Mouse (Mus musculus) layer of hippocampus, adult 2 months (tissue): ENCODE measurements at regions not wholly inside any gene's neighbourhood (a gene's known extent, or its start where the extent isn't known, plus 50 kb on each side); places are given as distances from the start of the nearest gene placed in this dataset.

Experiments
- DNase-seq, 2 experiments: peaks; one replicate each; pipeline ENCODE4 v3.0.0; 2022; ENCODE audit warnings: low spot score in 2 of 2
- H3K27ac ChIP-seq: fragments of 200-600 bp; 2 replicates; pipeline ENCODE4 v1.8.1; 2022
- H3K4me3 ChIP-seq: fragments of 200-600 bp; 2 replicates; pipeline ENCODE4 v1.8.1; 2022; ENCODE audit warnings: mild to moderate bottlenecking
- CTCF ChIP-seq: fragments of 200-600 bp; conservative IDR thresholded peaks from 2 replicates; pipeline ENCODE4 v1.8.1; 2022; ENCODE audit warnings: antibody characterized with exemption, mild to moderate bottlenecking, moderate library complexity

GRCm38 (mm10) chr14:25204091-25204490 lies 254.9 kb upstream of the Zmiz1 start:
- no peak for TF ChIP-seq CTCF
- no peak for DNase-seq
- no peak overlapping the region for H3K27ac ChIP-seq

GRCm38 (mm10) chr14:25206855-25207254 lies 252.1 kb upstream of the Zmiz1 start:
- Histone ChIP-seq H3K4me3 (no peak overlapping the region), H3K27ac (no peak overlapping the region)
- TF ChIP-seq CTCF = no peak
- no peak for DNase-seq

More at GRCm38 (mm10) chr14:25204091-25204490, 254.9 kb upstream of the Zmiz1 start:
- H3K4me3 ChIP-seq = no peak overlapping the region

DNA sequence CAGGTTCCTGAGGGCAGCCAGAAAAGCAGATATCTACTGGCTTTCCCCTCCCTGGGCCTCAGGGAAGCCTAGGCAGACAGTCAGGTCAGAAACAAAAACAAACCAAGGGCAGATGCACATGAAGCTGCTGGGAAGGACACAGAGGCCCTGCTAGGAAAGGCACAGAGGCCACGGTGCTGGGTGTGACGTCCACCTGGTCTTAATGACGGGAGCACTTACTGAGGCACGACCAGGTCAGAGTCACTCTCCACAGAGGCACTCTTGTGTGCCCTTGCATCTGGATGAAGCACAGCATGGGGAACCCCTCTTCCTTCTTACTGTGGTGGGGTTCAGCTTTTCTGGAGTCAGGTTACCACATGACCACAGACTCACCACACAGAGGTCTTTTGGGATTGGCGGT lies 251.6 kb upstream of the Zmiz1 start:
- Histone ChIP-seq H3K27ac (no peak overlapping the region), H3K4me3 (no peak overlapping the region)
- DNase-seq = no peak
- TF ChIP-seq CTCF = no peak

- no peak overlapping the region for H3K4me3 ChIP-seq
- no peak overlapping the region for H3K27ac ChIP-seq
- DNase-seq = no peak
- TF ChIP-seq CTCF = no peak
Observed at GRCm38 (mm10) chr14:25208221-25209056, 250.5 kb upstream of the Zmiz1 start.

DNA sequence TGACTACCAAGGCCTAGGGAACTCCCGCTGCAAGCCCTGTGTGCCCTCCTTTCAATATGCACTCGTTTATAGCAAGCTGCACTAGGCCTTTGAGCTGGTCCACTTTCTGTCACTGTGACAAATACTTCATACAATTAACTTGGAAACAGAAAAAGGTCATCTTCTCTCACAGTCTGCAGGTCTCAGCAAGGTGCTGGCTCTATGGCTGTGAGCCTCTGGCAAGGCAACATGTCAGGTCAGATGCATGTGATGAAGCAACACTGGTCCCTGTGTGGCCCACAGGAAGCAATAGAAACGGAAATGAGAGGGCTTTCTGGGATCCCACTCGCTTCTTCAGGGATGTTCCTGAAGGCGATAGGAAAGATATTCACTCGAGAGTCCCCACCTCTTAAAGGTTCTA lies 245.9 kb upstream of the Zmiz1 start:
- TF ChIP-seq CTCF = no peak
- no peak for DNase-seq
- Histone ChIP-seq H3K27ac (no peak overlapping the region), H3K4me3 (no peak overlapping the region)

GRCm38 (mm10) chr14:25223091-25223490 lies 235.9 kb upstream of the Zmiz1 start:
- Histone ChIP-seq H3K4me3 (no peak overlapping the region), H3K27ac (no peak overlapping the region)
- TF ChIP-seq CTCF = no peak
- no peak for DNase-seq

- Histone ChIP-seq H3K27ac (peak overlapping the region; percentile 90), H3K4me3 (no peak overlapping the region)
- no peak for TF ChIP-seq CTCF
- DNase-seq = no peak
Observed at GRCm38 (mm10) chr14:25225214-25225613, 233.8 kb upstream of the Zmiz1 start.

DNA sequence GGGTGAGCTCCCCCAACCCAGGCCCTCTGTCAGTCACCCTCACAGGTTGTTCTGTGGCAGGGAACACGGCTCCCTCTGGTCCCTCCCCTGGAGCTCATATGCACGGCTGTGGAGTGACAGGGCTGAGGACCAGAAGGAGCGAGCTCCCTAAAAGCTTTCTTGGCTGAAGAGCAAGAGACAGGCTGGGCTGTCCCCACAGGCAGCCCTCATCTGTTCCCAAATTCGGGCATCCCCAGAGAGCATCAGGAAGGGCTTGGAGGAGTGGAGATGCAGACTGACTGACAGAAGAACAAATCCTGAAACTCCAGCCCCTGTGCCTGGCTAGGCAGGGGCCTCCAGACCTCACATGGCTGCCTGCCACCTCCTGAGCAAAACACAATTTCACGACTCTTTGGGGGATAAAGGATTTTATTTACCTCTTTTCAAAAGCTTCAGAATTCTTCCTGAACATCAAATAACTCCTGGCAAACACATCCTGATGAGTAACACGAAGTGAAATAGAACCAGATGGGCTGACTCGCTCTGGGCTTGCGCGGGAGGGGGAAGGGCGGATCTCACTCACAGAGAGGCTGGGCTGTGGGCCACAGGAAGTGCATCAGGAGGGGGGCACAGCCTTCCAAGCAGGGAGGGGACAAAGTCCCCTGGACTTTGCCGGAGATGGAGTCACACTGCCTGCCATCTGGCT lies 232.7 kb upstream of the Zmiz1 start:
- Histone ChIP-seq H3K27ac (peak overlapping the region; percentile 90), H3K4me3 (peak overlapping the region; percentile 37)
- no peak for TF ChIP-seq CTCF
- DNase-seq = peak; percentile 90 to 92

- no peak for DNase-seq
- peak; percentile 25; the same call in 1 of the 2 replicates for TF ChIP-seq CTCF
- peak overlapping the region; percentile 90 for H3K27ac ChIP-seq
- H3K4me3 ChIP-seq = peak overlapping the region; percentile 37; the same call in 1 of the 2 replicates
Observed at GRCm38 (mm10) chr14:25226840-25227506, 232.0 kb upstream of the Zmiz1 start.

DNA sequence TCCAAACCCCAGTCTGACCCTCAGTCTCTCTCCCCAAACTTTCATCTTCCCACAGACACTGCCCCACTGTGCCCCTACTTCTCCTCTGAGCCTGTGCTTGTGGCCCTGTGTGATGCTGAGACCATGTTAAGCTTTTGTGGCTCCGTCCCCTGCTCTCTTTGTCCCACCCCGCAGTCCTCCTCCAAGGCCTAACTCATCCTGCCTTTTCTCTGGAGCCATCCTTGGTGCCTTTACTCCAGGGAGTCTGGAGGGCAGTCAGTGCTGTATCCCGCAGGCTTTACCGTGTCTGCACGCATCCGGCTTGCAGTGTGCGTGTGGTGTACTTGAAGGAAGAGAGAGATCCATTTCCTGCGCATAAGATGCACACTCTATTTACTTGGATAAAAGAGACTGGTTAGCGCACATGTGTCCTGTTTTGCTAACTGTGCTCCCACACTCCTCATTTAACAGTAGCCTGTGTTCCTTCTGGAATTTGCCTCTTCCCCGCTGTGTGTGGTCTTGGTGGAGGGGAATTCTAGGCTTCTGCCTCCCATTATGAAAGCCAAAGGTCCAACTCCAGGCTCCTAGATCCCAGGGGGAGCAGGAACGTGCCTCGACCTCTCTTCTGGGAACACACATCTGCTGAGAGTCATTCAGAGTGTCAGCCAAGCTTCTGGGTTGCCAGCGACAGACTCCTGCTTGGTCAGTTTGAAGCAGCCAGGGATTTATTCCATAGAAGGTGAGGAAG lies 230.5 kb upstream of the Zmiz1 start:
- Histone ChIP-seq H3K4me3 (no peak overlapping the region), H3K27ac (no peak overlapping the region)
- no peak for TF ChIP-seq CTCF

GRCm38 (mm10) chr14:25229569-25229968 lies 229.4 kb upstream of the Zmiz1 start:
- H3K27ac ChIP-seq = no peak overlapping the region
- no peak overlapping the region for H3K4me3 ChIP-seq
- TF ChIP-seq CTCF = no peak
- DNase-seq = peak; percentile 23 to 36

More for the DNA sequence above, 230.5 kb upstream of the Zmiz1 start:
- DNase-seq = no peak

- no peak for TF ChIP-seq CTCF
- no peak for DNase-seq
- no peak overlapping the region for H3K27ac ChIP-seq
- no peak overlapping the region for H3K4me3 ChIP-seq
Observed at GRCm38 (mm10) chr14:25231881-25232280, 227.1 kb upstream of the Zmiz1 start.

DNA sequence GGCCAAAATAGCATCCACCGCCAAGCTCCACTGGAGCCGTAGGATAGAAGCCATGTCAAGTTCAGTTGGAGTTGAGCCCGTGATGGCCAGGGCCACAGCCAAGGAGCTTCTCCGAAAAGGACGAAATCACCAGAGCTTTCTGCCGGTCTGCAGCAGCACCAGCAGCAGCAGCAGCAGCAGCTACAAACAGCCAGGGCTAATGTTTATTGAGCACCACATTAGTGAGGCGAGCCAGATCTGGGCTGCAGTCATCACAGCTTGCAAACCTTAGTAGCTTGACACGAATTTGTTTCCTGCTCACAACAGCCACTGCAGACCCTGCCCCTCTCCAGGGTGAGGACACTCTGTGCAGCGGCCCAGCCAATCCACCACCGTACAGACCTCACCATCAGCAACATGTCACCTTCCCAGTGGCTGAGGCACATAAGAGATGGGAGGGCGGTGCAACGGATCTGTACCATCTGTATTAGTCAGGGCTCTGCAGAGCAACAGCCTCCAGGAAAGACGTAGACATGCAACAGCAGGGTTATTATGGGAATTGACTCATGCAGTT lies 222.5 kb upstream of the Zmiz1 start:
- H3K27ac ChIP-seq = peak overlapping the region; percentile 40
- DNase-seq = peak; percentile 53
- no peak for TF ChIP-seq CTCF

More for the DNA sequence above, 222.5 kb upstream of the Zmiz1 start:
- H3K4me3 ChIP-seq = no peak overlapping the region
